Mouse (Mus musculus): ENCODE measurements around the gene Sntg2. TPM values are rescaled to one million over a fixed set of nuclear protein-coding genes. Genes with fewer than 3 reads are reported as not detected.

The Sntg2 gene
- polyA plus RNA-seq, 2 experiments, result 0.03 to 0.06 TPM

- DNase-seq (ENCODE audit: low read depth in 3 of 3, low spot score in 3 of 3) (no peak), ATAC-seq (ENCODE audit: insufficient read depth) (no peak)
- Histone ChIP-seq H3K9me3 (ENCODE audit: control insufficient read depth, low read length) (no peaks in the 10 kb centered on the region), H3K4me1 (replicated peaks; ENCODE audit: control insufficient read depth in 2 of 2, insufficient read depth in 2 of 2, low read length in 1 of 2) (no peaks in the 10 kb centered on the region), H3K4me3 (ENCODE audit: insufficient read depth in 1 of 2, low read depth in 2 of 2, low read length in 2 of 2) (no peak overlapping the region), H3K36me3 (replicated peaks; ENCODE audit: control insufficient read depth, insufficient read depth, low read depth) (no peaks in the 10 kb centered on the region), H3K9ac (replicated peaks) (no peak overlapping the region), H3K27ac (no peak overlapping the region), H3K27me3 (ENCODE audit: control insufficient read depth, insufficient read depth, low read length) (no peaks in the 10 kb centered on the region), H3K4me2 (ENCODE audit: low read depth) (no peak overlapping the region)
- no peak for TF ChIP-seq CTCF (IDR thresholded peaks at IDR 0.05; ENCODE audit: low read depth)
- TF ChIP-seq EP300 (IDR thresholded peaks at IDR 0.05; ENCODE audit: low read depth), result no peak
- WGBS (ENCODE audit: insufficient replicate concordance), result 22% methylated on average over 3 of the region's 3 CpGs
Observed at GRCm38 (mm10) chr12:30142085-30142484, 231.1 kb downstream of the Sntg2 start.

GRCm38 (mm10) chr12:30132524-30132923, 240.7 kb downstream of the Sntg2 start, which contains the start of gene Tpo:
Tpo (minus strand) TSS chr12:30132624.
- no peak for DNase-seq (ENCODE audit: low read depth in 3 of 3, low spot score in 3 of 3)
- 61% methylated on average over 4 of the region's 4 CpGs for WGBS (ENCODE audit: insufficient replicate concordance)

DNA sequence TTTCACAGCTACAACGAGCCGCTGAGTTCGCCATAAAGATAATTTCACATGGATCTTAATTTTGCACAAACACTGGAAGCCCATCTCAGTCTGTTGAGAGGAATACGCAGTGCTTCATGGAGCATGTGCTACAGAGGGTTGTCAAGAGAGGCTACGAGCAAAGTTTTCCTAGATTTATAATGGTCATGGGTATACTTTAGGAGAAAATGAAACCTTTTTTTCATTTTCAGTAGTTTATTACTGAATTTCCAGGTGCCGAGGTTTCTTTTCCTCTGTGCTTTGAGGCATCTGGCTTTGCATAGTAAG, 243.8 kb downstream of the Sntg2 start:
- no peaks in the 10 kb centered on the region for H3K36me3 ChIP-seq (replicated peaks; ENCODE audit: control insufficient read depth, insufficient read depth, low read depth)
- DNase-seq (ENCODE audit: low read depth in 3 of 3, low spot score in 3 of 3), result no peak
- ATAC-seq (ENCODE audit: insufficient read depth), result no peak
- H3K4me1 ChIP-seq (replicated peaks; ENCODE audit: control insufficient read depth in 2 of 2, insufficient read depth in 2 of 2, low read length in 1 of 2), result no peaks in the 10 kb centered on the region
- 59% methylated on average over 6 of the region's 6 CpGs for WGBS (ENCODE audit: insufficient replicate concordance)
- H3K27me3 ChIP-seq (ENCODE audit: control insufficient read depth, insufficient read depth, low read length), result no peaks in the 10 kb centered on the region
- no peak for TF ChIP-seq EP300 (IDR thresholded peaks at IDR 0.05; ENCODE audit: low read depth)
- TF ChIP-seq CTCF (IDR thresholded peaks at IDR 0.05; ENCODE audit: low read depth), result no peak
- H3K4me2 ChIP-seq (ENCODE audit: low read depth), result no peak overlapping the region
- H3K4me3 ChIP-seq (ENCODE audit: insufficient read depth in 1 of 2, low read depth in 2 of 2, low read length in 2 of 2), result no peak overlapping the region
- no peaks in the 10 kb centered on the region for H3K9me3 ChIP-seq (ENCODE audit: control insufficient read depth, low read length)
- no peak overlapping the region for H3K9ac ChIP-seq (replicated peaks)
- no peak overlapping the region for H3K27ac ChIP-seq

More at GRCm38 (mm10) chr12:30132524-30132923, 240.7 kb downstream of the Sntg2 start, which contains the start of gene Tpo:
- Histone ChIP-seq H3K9me3 (ENCODE audit: control insufficient read depth, low read length) (no peaks in the 10 kb centered on the region), H3K9ac (replicated peaks) (no peak within 1 kb of the TSS), H3K36me3 (replicated peaks; ENCODE audit: control insufficient read depth, insufficient read depth, low read depth) (no peaks in the 10 kb centered on the region), H3K4me2 (ENCODE audit: low read depth) (no peak within 1 kb of the TSS), H3K4me1 (replicated peaks; ENCODE audit: control insufficient read depth in 2 of 2, insufficient read depth in 2 of 2, low read length in 1 of 2) (no peaks in the 10 kb centered on the region), H3K27ac (no peak within 1 kb of the TSS), H3K27me3 (ENCODE audit: control insufficient read depth, insufficient read depth, low read length) (no peaks in the 10 kb centered on the region), H3K4me3 (ENCODE audit: insufficient read depth in 1 of 2, low read depth in 2 of 2, low read length in 2 of 2) (no peak within 1 kb of the TSS)
- no peak for ATAC-seq (ENCODE audit: insufficient read depth)
- TF ChIP-seq EP300 (IDR thresholded peaks at IDR 0.05; ENCODE audit: low read depth), result no peak
- no peak for TF ChIP-seq CTCF (IDR thresholded peaks at IDR 0.05; ENCODE audit: low read depth)

GRCm38 (mm10) chr12:30128561-30129410, 244.4 kb downstream of the Sntg2 start:
- 42% methylated on average over 7 of the region's 7 CpGs for WGBS (ENCODE audit: insufficient replicate concordance)
- TF ChIP-seq CTCF (IDR thresholded peaks at IDR 0.05; ENCODE audit: low read depth), result peak; percentile 55
- TF ChIP-seq EP300 (IDR thresholded peaks at IDR 0.05; ENCODE audit: low read depth), result no peak
- H3K36me3 ChIP-seq (replicated peaks; ENCODE audit: control insufficient read depth, insufficient read depth, low read depth), result no peaks in the 10 kb centered on the region
- no peak for ATAC-seq (ENCODE audit: insufficient read depth)
- no peak overlapping the region for H3K27ac ChIP-seq
- no peak overlapping the region for H3K4me2 ChIP-seq (ENCODE audit: low read depth)
- peak in 2 of 3 experiments; percentile 0 to 2 for DNase-seq (ENCODE audit: low read depth in 3 of 3, low spot score in 3 of 3)
- no peaks in the 10 kb centered on the region for H3K4me1 ChIP-seq (replicated peaks; ENCODE audit: control insufficient read depth in 2 of 2, insufficient read depth in 2 of 2, low read length in 1 of 2)
- no peak overlapping the region for H3K4me3 ChIP-seq (ENCODE audit: insufficient read depth in 1 of 2, low read depth in 2 of 2, low read length in 2 of 2)
- H3K27me3 ChIP-seq (ENCODE audit: control insufficient read depth, insufficient read depth, low read length), result no peaks in the 10 kb centered on the region
- no peak overlapping the region for H3K9ac ChIP-seq (replicated peaks)
- no peaks in the 10 kb centered on the region for H3K9me3 ChIP-seq (ENCODE audit: control insufficient read depth, low read length)

Other genes with a start within 250 kb of the Sntg2 start
- not detected in 2 replicates for gene Tpo, start 240.8 kb downstream of the Sntg2 start, polyA plus RNA-seq (2012; rRNA removed)
- gene Tpo, start 240.8 kb downstream of the Sntg2 start, polyA plus RNA-seq (2014; fragmentation: Nextera tagmentation; extraction: Ambion mirVana), result not detected in 2 replicates
- 4.7 and 5.4 TPM in 2 replicates for gene Tmem18, start 211.1 kb upstream of the Sntg2 start, polyA plus RNA-seq (2012; rRNA removed)
- gene Tmem18, start 211.1 kb upstream of the Sntg2 start, polyA plus RNA-seq (2014; fragmentation: Nextera tagmentation; extraction: Ambion mirVana), result 8.2 and 8.4 TPM in 2 replicates

Measured in liver, embryonic 14.5 days (tissue).